Mouse (Mus musculus): Measurements from ENCODE around the gene Rassf7. TPM values are rescaled to one million over a fixed set of nuclear protein-coding genes. Genes with fewer than 3 reads are reported as not detected.
"Not testable (repeated sequence)": the region's sequence is repeated elsewhere in the genome, so short reads cannot be mapped to it uniquely, and the experiment has no call there.

Rassf7 gene
- polyA plus RNA-seq, 1 experiment from 2014 or later = 84.2 TPM

- Histone ChIP-seq H3K4me1 (replicated peaks; ENCODE audit: control insufficient read depth, insufficient read depth) (0 out of 2 replicates have a peak, but pooled peaks cover 4% of the 10 kb centered on the region), H3K9me3 (ENCODE audit: control insufficient read depth, low read length) (no peaks in the 10 kb centered on the region), H3K36me3 (ENCODE audit: control insufficient read depth, insufficient read depth, low read length) (peaks cover 13% of the 10 kb centered on the region), H3K27me3 (ENCODE audit: control insufficient read depth, insufficient read depth, low read length) (no peaks in the 10 kb centered on the region), H3K4me3 (ENCODE audit: low read depth, low read length) (peak within 1 kb of the TSS; percentile 96), H3K27ac (replicated peaks) (peak within 1 kb of the TSS; percentile 94), H3K4me2 (replicated peaks; ENCODE audit: low read depth) (peak within 1 kb of the TSS; percentile 76), H3K9ac (ENCODE audit: low read length) (peak within 1 kb of the TSS; percentile 99)
- WGBS = under 1% methylated on average over 68 of the region's 76 CpGs
- ATAC-seq (ENCODE audit: low FRiP score, low TSS enrichment) (peak; percentile 92), DNase-seq (ENCODE audit: low spot score) (peak; percentile 92)
- peak; percentile 68 for TF ChIP-seq EP300 (optimal IDR thresholded peaks at IDR 0.05)
- peak; percentile 100 for TF ChIP-seq CTCF (IDR thresholded peaks at IDR 0.05; ENCODE audit: low read depth)
Measured at GRCm38 (mm10) chr7:141228279-141229067, 12.8 kb downstream of the Rassf7 start, which contains the start of gene Phrf1. Phrf1 (plus strand) TSS chr7:141228784.

GRCm38 (mm10) chr7:141229702-141230101, 14.0 kb downstream of the Rassf7 start:
- Histone ChIP-seq H3K4me2 (replicated peaks; ENCODE audit: low read depth) (peak overlapping the region; percentile 76), H3K9me3 (ENCODE audit: control insufficient read depth, low read length) (no peaks in the 10 kb centered on the region)

GRCm38 (mm10) chr7:141230570-141230969, 14.9 kb downstream of the Rassf7 start:
- Histone ChIP-seq H3K36me3 (ENCODE audit: control insufficient read depth, insufficient read depth, low read length) (peaks cover 23% of the 10 kb centered on the region), H3K9ac (ENCODE audit: low read length) (no peak overlapping the region), H3K27me3 (ENCODE audit: control insufficient read depth, insufficient read depth, low read length) (no peaks in the 10 kb centered on the region), H3K27ac (replicated peaks) (no peak overlapping the region), H3K4me3 (ENCODE audit: low read depth, low read length) (no peak overlapping the region), H3K9me3 (ENCODE audit: control insufficient read depth, low read length) (no peaks in the 10 kb centered on the region), H3K4me2 (replicated peaks; ENCODE audit: low read depth) (no peak overlapping the region), H3K4me1 (replicated peaks; ENCODE audit: control insufficient read depth, insufficient read depth) (0 out of 2 replicates have a peak, but pooled peaks cover 4% of the 10 kb centered on the region)
- no peak for ATAC-seq (ENCODE audit: low FRiP score, low TSS enrichment)
- WGBS = 92% methylated on average over 4 of the region's 4 CpGs
- no peak for TF ChIP-seq EP300 (optimal IDR thresholded peaks at IDR 0.05)
- no peak for TF ChIP-seq CTCF (IDR thresholded peaks at IDR 0.05; ENCODE audit: low read depth)
- DNase-seq (ENCODE audit: low spot score) = no peak

More at GRCm38 (mm10) chr7:141229702-141230101, 14.0 kb downstream of the Rassf7 start:
- 0 out of 2 replicates have a peak, but pooled peaks cover 4% of the 10 kb centered on the region for H3K4me1 ChIP-seq (replicated peaks; ENCODE audit: control insufficient read depth, insufficient read depth)
- TF ChIP-seq EP300 (optimal IDR thresholded peaks at IDR 0.05) (no peak), CTCF (IDR thresholded peaks at IDR 0.05; ENCODE audit: low read depth) (no peak)
- DNase-seq (ENCODE audit: low spot score) = no peak
- peaks cover 21% of the 10 kb centered on the region for H3K36me3 ChIP-seq (ENCODE audit: control insufficient read depth, insufficient read depth, low read length)
- ATAC-seq (ENCODE audit: low FRiP score, low TSS enrichment) = no peak
- WGBS = 41% methylated on average over 6 of the region's 6 CpGs
- H3K4me3 ChIP-seq (ENCODE audit: low read depth, low read length) = peak overlapping the region; percentile 96
- H3K27ac ChIP-seq (replicated peaks) = no peak overlapping the region; the same call in 1 of the 2 replicates
- H3K9ac ChIP-seq (ENCODE audit: low read length) = peak overlapping the region; percentile 99
- H3K27me3 ChIP-seq (ENCODE audit: control insufficient read depth, insufficient read depth, low read length) = no peaks in the 10 kb centered on the region

GRCm38 (mm10) chr7:141231111-141231510, 15.5 kb downstream of the Rassf7 start:
- Histone ChIP-seq H3K4me1 (replicated peaks; ENCODE audit: control insufficient read depth, insufficient read depth) (0 out of 2 replicates have a peak, but pooled peaks cover 4% of the 10 kb centered on the region), H3K27ac (replicated peaks) (no peak overlapping the region), H3K4me2 (replicated peaks; ENCODE audit: low read depth) (no peak overlapping the region), H3K4me3 (ENCODE audit: low read depth, low read length) (no peak overlapping the region), H3K9ac (ENCODE audit: low read length) (no peak overlapping the region), H3K9me3 (ENCODE audit: control insufficient read depth, low read length) (no peaks in the 10 kb centered on the region), H3K36me3 (ENCODE audit: control insufficient read depth, insufficient read depth, low read length) (peaks cover 23% of the 10 kb centered on the region), H3K27me3 (ENCODE audit: control insufficient read depth, insufficient read depth, low read length) (no peaks in the 10 kb centered on the region)
- TF ChIP-seq CTCF (IDR thresholded peaks at IDR 0.05; ENCODE audit: low read depth) (no peak), EP300 (optimal IDR thresholded peaks at IDR 0.05) (no peak)
- ATAC-seq (ENCODE audit: low FRiP score, low TSS enrichment) = no peak
- DNase-seq (ENCODE audit: low spot score) = no peak
- 90% methylated on average over 3 of the region's 3 CpGs for WGBS

- Histone ChIP-seq H3K9me3 (ENCODE audit: control insufficient read depth, low read length) (no peaks in the 10 kb centered on the region), H3K36me3 (ENCODE audit: control insufficient read depth, insufficient read depth, low read length) (peaks cover 23% of the 10 kb centered on the region), H3K4me3 (ENCODE audit: low read depth, low read length) (no peak overlapping the region), H3K27ac (replicated peaks) (no peak overlapping the region), H3K4me2 (replicated peaks; ENCODE audit: low read depth) (no peak overlapping the region), H3K27me3 (ENCODE audit: control insufficient read depth, insufficient read depth, low read length) (no peaks in the 10 kb centered on the region), H3K9ac (ENCODE audit: low read length) (no peak overlapping the region), H3K4me1 (replicated peaks; ENCODE audit: control insufficient read depth, insufficient read depth) (0 out of 2 replicates have a peak, but pooled peaks cover 4% of the 10 kb centered on the region)
- DNase-seq (ENCODE audit: low spot score) (no peak), ATAC-seq (ENCODE audit: low FRiP score, low TSS enrichment) (no peak)
- WGBS = 87% methylated on average over 7 of the region's 10 CpGs
- TF ChIP-seq EP300 (optimal IDR thresholded peaks at IDR 0.05) = no peak
- TF ChIP-seq CTCF (IDR thresholded peaks at IDR 0.05; ENCODE audit: low read depth) = no peak
Measured at GRCm38 (mm10) chr7:141231551-141231950, 15.9 kb downstream of the Rassf7 start.

GRCm38 (mm10) chr7:141250486-141250885, 34.8 kb downstream of the Rassf7 start:
- peaks cover 24% of the 10 kb centered on the region for H3K36me3 ChIP-seq (ENCODE audit: control insufficient read depth, insufficient read depth, low read length)
- WGBS = 80% methylated on average over 4 of the region's 4 CpGs
- ATAC-seq (ENCODE audit: low FRiP score, low TSS enrichment) = not testable (repeated sequence)

More at GRCm38 (mm10) chr7:141250486-141250885, 34.8 kb downstream of the Rassf7 start:
- H3K9me3 ChIP-seq (ENCODE audit: control insufficient read depth, low read length); H3K4me1 ChIP-seq (replicated peaks; ENCODE audit: control insufficient read depth, insufficient read depth); H3K27ac ChIP-seq (replicated peaks); H3K4me3 ChIP-seq (ENCODE audit: low read depth, low read length); H3K4me2 ChIP-seq (replicated peaks; ENCODE audit: low read depth); H3K27me3 ChIP-seq (ENCODE audit: control insufficient read depth, insufficient read depth, low read length); DNase-seq (ENCODE audit: low spot score); H3K9ac ChIP-seq (ENCODE audit: low read length): not testable (repeated sequence)
